Mouse (Mus musculus) MN1 (cell line): Measurements from ENCODE around the gene Klk13.

Experiments
- DNase-seq: peaks from one replicate; pipeline ENCODE4 v3.0.0-alpha.2; 2016; ENCODE audit warnings: low spot score

Klk13 gene

GRCm38 (mm10) chr7:43771916-43772315, 59.5 kb downstream of the Klk13 start:
- no peak for DNase-seq

GRCm38 (mm10) chr7:43772901-43773300, 60.5 kb downstream of the Klk13 start:
- DNase-seq = no peak

GRCm38 (mm10) chr7:43774364-43774763, 62.0 kb downstream of the Klk13 start, which contains the start of gene Klk11:
TSS of gene Klk11 (plus strand) at chr7:43774604.
- no peak for DNase-seq

GRCm38 (mm10) chr7:43774802-43775201, 62.4 kb downstream of the Klk13 start:
- no peak for DNase-seq

GRCm38 (mm10) chr7:43775311-43776057, 63.1 kb downstream of the Klk13 start:
- no peak for DNase-seq

GRCm38 (mm10) chr7:43776506-43776905, 64.1 kb downstream of the Klk13 start:
- no peak for DNase-seq
